Mouse (Mus musculus): ENCODE measurements around the gene Lrmda. TPM values are rescaled to one million over a fixed set of nuclear protein-coding genes. Genes with fewer than 3 reads are reported as not detected.

The Lrmda gene
- polyA plus RNA-seq, 1 experiment = 20.1 TPM

DNA sequence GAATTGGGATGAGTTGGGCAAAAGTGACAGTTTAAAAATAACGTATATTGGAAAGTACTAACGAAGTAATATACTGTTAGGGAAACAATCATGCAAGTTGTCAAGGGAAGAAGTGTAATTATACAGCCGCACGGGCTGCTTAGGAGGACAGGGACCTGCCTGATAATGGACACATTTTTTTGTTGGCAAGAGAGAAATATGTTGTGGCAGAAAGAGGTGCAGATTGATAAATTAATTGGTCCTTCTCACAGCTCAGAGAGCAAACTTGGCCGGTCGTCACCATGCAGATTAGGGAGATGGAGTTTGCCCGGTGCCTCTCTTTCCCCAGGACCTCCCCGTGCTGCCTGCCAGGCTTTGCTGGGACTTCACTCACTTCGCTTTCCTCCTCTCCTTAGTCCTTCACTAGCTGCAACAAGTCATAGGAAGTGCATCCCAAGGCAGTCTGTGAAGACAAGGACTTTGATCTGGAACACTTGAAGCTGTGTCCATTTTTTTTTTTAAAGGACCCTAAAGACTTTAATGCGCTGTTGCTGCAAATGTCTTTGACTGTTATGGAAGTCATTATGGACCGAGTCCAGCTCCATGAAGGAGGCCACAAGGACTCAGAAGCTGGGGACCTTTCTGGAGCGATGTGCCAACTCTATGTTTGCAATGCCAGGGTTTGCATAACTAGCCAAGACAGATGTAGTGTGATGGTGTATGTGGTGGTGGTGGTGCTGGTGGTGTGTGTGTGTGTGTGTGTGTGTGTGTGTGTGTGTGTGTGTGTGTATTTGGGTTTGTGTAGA, 179.3 kb downstream of the Lrmda start:
- no peak overlapping the region for H3K27ac ChIP-seq (ENCODE audit: insufficient read depth, low read depth, low read length)
- no peaks in the 10 kb centered on the region for H3K4me1 ChIP-seq (ENCODE audit: control insufficient read depth, insufficient read depth, low read length)
- TF ChIP-seq CTCF (IDR thresholded peaks at IDR 0.05; ENCODE audit: low read depth, low read length) = no peak
- TF ChIP-seq POLR2A (IDR thresholded peaks at IDR 0.05; ENCODE audit: borderline replicate concordance, low read depth, low read length) = no peak
- no peak overlapping the region for H3K4me3 ChIP-seq (ENCODE audit: insufficient read depth, low read length)

DNA sequence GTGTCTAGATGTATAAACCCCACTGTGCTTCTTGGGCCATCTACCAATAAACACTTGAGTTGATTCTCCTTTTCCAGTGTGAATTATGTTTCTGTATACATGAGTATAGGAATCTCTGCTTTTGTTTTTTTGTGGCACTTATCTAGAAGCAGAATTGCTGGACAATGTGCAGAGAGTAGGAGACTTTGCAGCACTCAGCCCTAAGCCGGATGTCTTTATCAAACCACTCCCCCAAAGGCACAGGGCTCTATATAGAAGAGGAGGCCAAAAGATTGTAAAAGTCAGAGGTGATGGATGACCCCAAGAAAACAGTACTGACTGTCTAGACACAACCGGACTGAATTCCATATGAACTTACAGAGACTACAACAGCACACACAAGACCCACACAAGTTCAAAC, 182.2 kb downstream of the Lrmda start:
- Histone ChIP-seq H3K4me3 (ENCODE audit: insufficient read depth, low read length) (no peak overlapping the region), H3K4me1 (ENCODE audit: control insufficient read depth, insufficient read depth, low read length) (no peaks in the 10 kb centered on the region), H3K27ac (ENCODE audit: insufficient read depth, low read depth, low read length) (no peak overlapping the region)
- TF ChIP-seq CTCF (IDR thresholded peaks at IDR 0.05; ENCODE audit: low read depth, low read length) (no peak), POLR2A (IDR thresholded peaks at IDR 0.05; ENCODE audit: borderline replicate concordance, low read depth, low read length) (no peak)

DNA sequence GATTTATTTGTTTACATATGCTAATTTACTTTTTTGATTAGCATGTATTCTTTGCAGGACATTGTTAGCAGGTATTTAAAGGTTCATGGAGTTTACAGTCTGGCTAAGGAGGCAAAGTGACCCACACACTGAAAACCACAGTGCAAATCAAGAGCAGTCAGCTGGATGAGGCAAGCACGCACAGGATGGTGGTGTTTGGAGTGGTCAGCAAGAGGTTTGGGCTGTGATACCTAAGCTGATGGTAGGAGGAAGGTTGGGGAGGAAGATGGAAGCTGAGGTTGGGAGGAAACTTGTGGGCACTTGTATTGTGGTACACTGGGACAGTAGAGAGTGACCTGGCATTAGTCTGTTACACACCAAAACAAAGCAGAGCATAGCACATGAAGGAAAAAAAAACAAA, 191.1 kb downstream of the Lrmda start:
- no peak overlapping the region for H3K4me3 ChIP-seq (ENCODE audit: insufficient read depth, low read length)
- no peak overlapping the region for H3K27ac ChIP-seq (ENCODE audit: insufficient read depth, low read depth, low read length)
- TF ChIP-seq CTCF (IDR thresholded peaks at IDR 0.05; ENCODE audit: low read depth, low read length) = no peak
- no peak for TF ChIP-seq POLR2A (IDR thresholded peaks at IDR 0.05; ENCODE audit: borderline replicate concordance, low read depth, low read length)
- H3K4me1 ChIP-seq (ENCODE audit: control insufficient read depth, insufficient read depth, low read length) = peaks cover 4% of the 10 kb centered on the region

DNA sequence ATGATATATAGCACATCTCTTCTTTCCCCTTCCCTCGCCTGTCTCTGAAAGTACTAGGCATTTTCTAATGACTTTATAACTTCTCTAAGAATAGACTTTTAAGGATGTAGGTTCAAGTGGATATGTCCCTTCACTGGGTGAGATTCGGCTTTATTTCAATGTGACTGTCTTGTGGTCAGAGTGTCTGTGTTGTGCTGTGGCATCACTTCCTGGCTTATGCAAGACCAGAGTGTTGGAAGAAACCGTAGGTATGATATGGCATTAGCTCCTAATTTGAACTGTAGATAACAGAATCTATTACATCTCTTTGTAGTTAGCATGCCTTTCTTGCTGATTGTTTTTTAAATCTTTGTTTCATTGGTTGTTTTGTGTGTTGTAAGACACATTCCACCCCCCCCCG, 198.7 kb downstream of the Lrmda start:
- no peak for TF ChIP-seq POLR2A (IDR thresholded peaks at IDR 0.05; ENCODE audit: borderline replicate concordance, low read depth, low read length)
- no peak for TF ChIP-seq CTCF (IDR thresholded peaks at IDR 0.05; ENCODE audit: low read depth, low read length)
- H3K4me1 ChIP-seq (ENCODE audit: control insufficient read depth, insufficient read depth, low read length) = peaks cover 12% of the 10 kb centered on the region
- H3K27ac ChIP-seq (ENCODE audit: insufficient read depth, low read depth, low read length) = no peak overlapping the region
- no peak overlapping the region for H3K4me3 ChIP-seq (ENCODE audit: insufficient read depth, low read length)

DNA sequence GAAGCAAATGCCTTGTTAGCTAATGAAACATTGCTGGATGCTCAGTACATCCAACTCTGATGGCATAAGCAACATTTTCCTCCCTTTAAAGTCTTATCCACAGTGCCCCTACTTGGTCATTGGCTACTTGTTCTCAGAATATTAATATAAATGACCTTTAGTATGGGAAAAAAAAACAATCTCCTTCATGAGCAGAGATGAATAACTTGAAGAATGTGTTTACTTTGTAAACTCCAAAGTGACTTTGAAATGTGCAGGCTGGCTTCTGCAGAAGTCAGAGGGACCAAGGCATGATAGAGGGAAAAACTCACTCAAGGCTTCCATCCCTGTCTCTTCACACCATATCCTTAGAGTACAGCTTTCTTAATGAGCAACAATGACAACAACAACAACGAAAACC, 202.5 kb downstream of the Lrmda start:
- Histone ChIP-seq H3K27ac (ENCODE audit: insufficient read depth, low read depth, low read length) (no peak overlapping the region), H3K4me3 (ENCODE audit: insufficient read depth, low read length) (no peak overlapping the region), H3K4me1 (ENCODE audit: control insufficient read depth, insufficient read depth, low read length) (peaks cover 12% of the 10 kb centered on the region)
- TF ChIP-seq CTCF (IDR thresholded peaks at IDR 0.05; ENCODE audit: low read depth, low read length) = no peak
- no peak for TF ChIP-seq POLR2A (IDR thresholded peaks at IDR 0.05; ENCODE audit: borderline replicate concordance, low read depth, low read length)

DNA sequence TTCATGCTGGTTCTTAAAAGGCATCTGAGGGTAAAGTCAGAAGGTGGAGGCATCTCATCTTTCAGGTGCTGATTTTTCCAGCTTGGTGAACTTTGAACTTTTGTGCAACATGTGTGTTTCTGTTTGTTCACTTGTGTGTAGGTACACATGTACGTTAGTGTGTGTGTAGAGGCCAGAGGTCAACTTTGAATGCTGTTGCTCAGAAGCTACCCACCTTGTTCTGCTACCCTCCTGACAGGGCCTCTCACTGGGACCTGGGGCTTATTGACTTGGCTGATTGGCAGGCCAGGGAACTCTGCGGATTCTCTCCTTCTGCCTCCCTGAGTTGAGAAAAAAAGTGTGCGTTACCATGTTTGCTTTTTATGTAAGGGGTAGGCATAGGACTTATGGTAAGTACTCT, 203.1 kb downstream of the Lrmda start:
- no peak overlapping the region for H3K27ac ChIP-seq (ENCODE audit: insufficient read depth, low read depth, low read length)
- peaks cover 7% of the 10 kb centered on the region for H3K4me1 ChIP-seq (ENCODE audit: control insufficient read depth, insufficient read depth, low read length)
- no peak overlapping the region for H3K4me3 ChIP-seq (ENCODE audit: insufficient read depth, low read length)
- no peak for TF ChIP-seq POLR2A (IDR thresholded peaks at IDR 0.05; ENCODE audit: borderline replicate concordance, low read depth, low read length)
- no peak for TF ChIP-seq CTCF (IDR thresholded peaks at IDR 0.05; ENCODE audit: low read depth, low read length)

DNA sequence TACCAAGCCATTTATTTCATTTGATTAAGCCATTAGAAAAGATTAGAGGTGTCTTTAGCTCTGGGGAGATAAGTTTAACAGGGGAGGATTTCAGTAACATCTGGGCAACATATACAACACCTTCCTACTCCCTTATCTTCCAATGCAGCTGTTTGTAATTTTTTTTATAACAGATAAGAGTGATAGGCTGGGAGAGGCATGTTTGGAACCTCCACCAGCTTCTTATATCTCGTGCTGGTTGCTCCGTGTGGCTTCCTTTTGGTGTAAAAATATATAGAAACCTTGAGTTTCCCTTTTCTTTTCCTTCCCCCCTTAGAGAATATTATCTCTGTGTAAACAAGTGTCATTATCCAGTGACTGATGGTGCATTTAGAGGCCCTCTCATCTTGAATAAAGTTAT, 206.7 kb downstream of the Lrmda start:
- H3K4me3 ChIP-seq (ENCODE audit: insufficient read depth, low read length) = no peak overlapping the region
- no peak for TF ChIP-seq CTCF (IDR thresholded peaks at IDR 0.05; ENCODE audit: low read depth, low read length)
- TF ChIP-seq POLR2A (IDR thresholded peaks at IDR 0.05; ENCODE audit: borderline replicate concordance, low read depth, low read length) = no peak
- H3K4me1 ChIP-seq (ENCODE audit: control insufficient read depth, insufficient read depth, low read length) = 0 out of 2 replicates have a peak, but pooled peaks cover 4% of the 10 kb centered on the region
- no peak overlapping the region for H3K27ac ChIP-seq (ENCODE audit: insufficient read depth, low read depth, low read length)

DNA sequence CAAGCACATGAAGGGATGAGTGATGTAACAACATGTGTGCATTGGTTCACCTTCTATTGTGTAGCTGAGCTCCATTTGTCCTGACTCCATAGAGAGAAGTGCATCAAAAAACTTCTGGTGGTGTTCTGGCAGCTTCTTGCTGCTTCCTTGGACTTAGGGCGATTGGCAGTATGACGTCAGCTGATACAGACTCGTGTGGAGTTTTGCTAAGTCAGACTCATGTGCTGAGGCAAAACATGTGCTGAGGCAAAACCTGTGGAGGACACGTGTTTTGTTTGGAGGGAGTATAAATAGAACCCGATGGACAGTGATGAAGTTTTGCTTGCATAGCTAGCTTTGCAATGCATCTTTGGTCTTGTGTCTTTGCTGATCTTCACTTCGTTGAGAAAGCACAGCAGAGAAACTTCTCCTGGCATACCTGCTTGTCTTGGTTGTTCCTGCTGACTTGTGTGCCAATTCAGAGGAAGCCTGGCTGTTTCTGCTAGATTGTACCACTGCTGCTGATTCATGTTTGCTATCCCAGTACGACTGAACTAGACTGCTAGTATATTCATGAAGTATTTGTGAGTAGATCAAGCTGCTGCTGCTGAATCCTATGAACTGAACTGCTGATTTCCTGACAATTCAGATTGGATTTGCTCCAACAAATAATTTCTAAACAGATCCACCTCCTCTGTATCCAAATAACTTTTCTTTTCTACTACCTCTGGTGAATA, 208.9 kb downstream of the Lrmda start:
- Histone ChIP-seq H3K4me1 (ENCODE audit: control insufficient read depth, insufficient read depth, low read length) (0 out of 2 replicates have a peak, but pooled peaks cover 4% of the 10 kb centered on the region), H3K27ac (ENCODE audit: insufficient read depth, low read depth, low read length) (no peak overlapping the region), H3K4me3 (ENCODE audit: insufficient read depth, low read length) (no peak overlapping the region)
- TF ChIP-seq CTCF (IDR thresholded peaks at IDR 0.05; ENCODE audit: low read depth, low read length) (no peak), POLR2A (IDR thresholded peaks at IDR 0.05; ENCODE audit: borderline replicate concordance, low read depth, low read length) (no peak)

DNA sequence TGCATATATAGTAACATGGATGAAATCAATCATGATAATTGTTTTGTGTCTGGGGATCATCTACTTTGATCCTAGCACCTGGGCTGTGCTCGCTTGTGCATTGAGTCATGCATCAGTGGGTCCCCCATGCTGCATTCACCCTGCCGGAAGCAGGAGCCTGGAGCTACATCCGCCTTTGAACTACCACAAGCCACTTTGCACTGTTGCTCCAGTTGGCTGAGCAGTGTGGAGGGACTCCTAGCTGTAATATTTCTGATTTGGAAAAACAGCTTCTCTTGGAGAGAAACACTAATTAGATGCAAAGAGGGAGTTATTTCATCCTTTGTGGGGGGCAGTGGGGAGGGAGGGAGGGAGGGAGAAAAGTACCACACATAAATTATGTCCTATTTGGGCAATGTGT, 220.8 kb downstream of the Lrmda start:
- H3K4me3 ChIP-seq (ENCODE audit: insufficient read depth, low read length) = no peak overlapping the region
- H3K27ac ChIP-seq (ENCODE audit: insufficient read depth, low read depth, low read length) = no peak overlapping the region
- H3K4me1 ChIP-seq (ENCODE audit: control insufficient read depth, insufficient read depth, low read length) = no peaks in the 10 kb centered on the region
- TF ChIP-seq POLR2A (IDR thresholded peaks at IDR 0.05; ENCODE audit: borderline replicate concordance, low read depth, low read length) = no peak

DNA sequence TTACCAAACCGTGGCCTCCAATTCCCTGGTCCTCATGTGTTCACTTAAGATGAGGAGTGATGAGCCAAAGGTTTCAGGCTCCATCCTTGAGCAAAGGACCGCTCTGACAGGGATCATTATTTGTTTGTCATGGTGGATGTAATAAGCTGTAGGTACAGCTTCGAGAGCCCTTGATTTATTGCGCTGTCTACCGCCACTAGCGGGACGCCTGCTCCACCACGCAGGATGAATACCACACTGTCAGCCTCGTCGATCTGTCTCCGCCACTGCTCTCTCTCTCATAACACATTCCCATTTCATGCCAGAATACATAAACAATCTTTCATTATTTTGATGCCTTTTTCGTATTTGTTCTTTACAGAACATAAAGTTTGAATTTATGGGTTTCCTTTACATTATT, 235.9 kb downstream of the Lrmda start:
- TF ChIP-seq CTCF (IDR thresholded peaks at IDR 0.05; ENCODE audit: low read depth, low read length) (no peak), POLR2A (IDR thresholded peaks at IDR 0.05; ENCODE audit: borderline replicate concordance, low read depth, low read length) (no peak)
- peaks cover 10% of the 10 kb centered on the region for H3K4me1 ChIP-seq (ENCODE audit: control insufficient read depth, insufficient read depth, low read length)
- no peak overlapping the region for H3K4me3 ChIP-seq (ENCODE audit: insufficient read depth, low read length)
- H3K27ac ChIP-seq (ENCODE audit: insufficient read depth, low read depth, low read length) = no peak overlapping the region
